Mouse (Mus musculus) thymus, adult 2 months (tissue): ENCODE results near the gene Prep.

Source experiments
- CTCF ChIP-seq: fragments of 200-500 bp; IDR thresholded peaks from 2 replicates; pipeline ENCODE4 v1.5.1; 2012; ENCODE audit warnings: mild to moderate bottlenecking, control low read depth, low read length, moderate library complexity, borderline replicate concordance; ENCODE audit not compliant: control insufficient read depth, poor library complexity, insufficient read depth; ENCODE audit errors: extremely low read depth
- POLR2A ChIP-seq: fragments of 200-500 bp; IDR thresholded peaks from 2 replicates; pipeline ENCODE4 v1.6.1; 2012; ENCODE audit warnings: mild to moderate bottlenecking, low read length, control low read depth, moderate library complexity; ENCODE audit not compliant: control insufficient read depth, poor library complexity, insufficient read depth; ENCODE audit errors: extremely low read depth

- TF ChIP-seq POLR2A = no peak
- no peak for TF ChIP-seq CTCF
Measured at GRCm38 (mm10) chr10:45109974-45110373, 43.0 kb downstream of the Prep start.
